Mouse (Mus musculus) mouse embryonic stem cell (cell line): ENCODE results near the gene Mxd3.

ENCODE experiments used
- in situ Hi-C, 2 experiments: fragments of 300-500 bp; cut with MboI; formaldehyde crosslinking; loops; 1 replicate in 1 of 2; 3 replicates in 1 of 2; pipeline ENCODE4 v1.14.3; 2019 to 2020; ENCODE audit warnings: low sequenced_read_pairs in 2 of 2, low pct_unique_long_range_greater_than_20kb in 1 of 2, mixed read lengths in 1 of 2; ENCODE audit not compliant: unreplicated experiment in 1 of 2

The Mxd3 gene

DNA sequence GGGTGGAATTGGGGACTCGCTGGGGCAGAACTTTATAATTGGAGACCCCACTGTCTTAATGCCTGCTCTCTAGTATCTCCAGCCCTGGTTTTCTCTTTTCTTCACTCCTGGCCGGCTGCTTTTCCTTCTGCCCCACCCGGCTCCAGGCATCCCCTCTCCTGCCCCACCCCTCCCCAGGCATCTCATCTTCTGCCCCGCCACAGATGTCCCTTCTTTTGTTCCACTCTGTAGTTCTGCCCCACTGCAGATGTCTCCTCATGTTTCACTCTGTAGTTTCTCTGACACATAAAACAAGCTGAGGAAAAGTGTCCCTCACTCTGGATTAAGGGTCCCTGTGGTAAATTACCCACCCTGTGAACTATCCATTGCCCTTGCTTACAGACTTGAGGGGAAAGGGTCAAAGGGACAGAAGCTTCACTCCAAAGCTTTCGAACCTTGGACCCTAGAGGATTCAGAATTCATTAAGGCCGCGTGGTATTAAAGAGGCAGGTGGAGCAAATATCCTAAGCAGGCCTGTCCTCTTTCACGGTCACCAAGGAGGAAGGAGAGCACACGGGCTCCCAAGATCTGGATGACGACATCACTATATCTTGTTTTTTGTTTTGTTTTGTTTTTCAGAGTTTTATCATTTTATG, 7.8 kb upstream of the Mxd3 start:
- in situ Hi-C loops: no loop called here

DNA sequence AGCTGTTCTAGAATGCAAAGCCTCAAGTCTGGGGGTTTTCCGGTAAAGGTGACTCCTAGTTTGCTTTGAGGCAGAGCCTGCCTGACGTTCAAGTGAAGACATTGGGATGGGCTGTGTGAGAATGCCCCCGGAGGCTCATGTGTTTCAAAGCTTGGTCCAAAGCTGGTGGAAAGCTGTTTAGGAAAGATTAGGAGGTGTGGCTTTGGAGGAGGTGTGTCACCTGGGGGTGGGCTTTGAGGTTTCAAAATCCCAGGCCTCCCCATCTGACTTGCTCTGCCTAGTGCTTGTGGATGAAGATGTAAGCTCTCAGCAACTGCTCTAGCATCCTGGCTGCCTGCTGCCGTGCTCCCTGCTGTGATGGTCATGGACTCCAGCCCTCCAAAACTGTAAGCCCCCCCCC, 6.1 kb upstream of the Mxd3 start:
- in situ Hi-C loops: no loop called here

DNA sequence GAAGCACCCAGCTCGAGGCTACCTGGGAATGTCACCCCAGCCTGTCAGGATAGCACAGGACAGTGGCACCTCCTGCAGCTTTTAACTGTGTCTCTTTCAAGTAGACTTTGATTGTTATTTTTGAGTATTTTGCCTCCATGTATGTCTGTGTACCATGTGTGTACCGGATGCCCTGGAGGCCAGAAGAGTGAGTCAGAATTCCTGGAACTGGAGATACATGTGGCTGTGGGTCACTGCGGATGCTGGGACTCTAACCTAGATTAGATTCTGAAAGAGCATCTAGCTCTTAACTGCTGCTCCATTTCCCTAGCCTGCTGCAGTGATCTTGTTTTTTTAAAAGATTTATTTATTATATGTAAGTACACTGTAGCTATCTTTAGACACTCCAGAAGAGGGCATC, 2.7 kb upstream of the Mxd3 start:
- in situ Hi-C loops: no loop called here

DNA sequence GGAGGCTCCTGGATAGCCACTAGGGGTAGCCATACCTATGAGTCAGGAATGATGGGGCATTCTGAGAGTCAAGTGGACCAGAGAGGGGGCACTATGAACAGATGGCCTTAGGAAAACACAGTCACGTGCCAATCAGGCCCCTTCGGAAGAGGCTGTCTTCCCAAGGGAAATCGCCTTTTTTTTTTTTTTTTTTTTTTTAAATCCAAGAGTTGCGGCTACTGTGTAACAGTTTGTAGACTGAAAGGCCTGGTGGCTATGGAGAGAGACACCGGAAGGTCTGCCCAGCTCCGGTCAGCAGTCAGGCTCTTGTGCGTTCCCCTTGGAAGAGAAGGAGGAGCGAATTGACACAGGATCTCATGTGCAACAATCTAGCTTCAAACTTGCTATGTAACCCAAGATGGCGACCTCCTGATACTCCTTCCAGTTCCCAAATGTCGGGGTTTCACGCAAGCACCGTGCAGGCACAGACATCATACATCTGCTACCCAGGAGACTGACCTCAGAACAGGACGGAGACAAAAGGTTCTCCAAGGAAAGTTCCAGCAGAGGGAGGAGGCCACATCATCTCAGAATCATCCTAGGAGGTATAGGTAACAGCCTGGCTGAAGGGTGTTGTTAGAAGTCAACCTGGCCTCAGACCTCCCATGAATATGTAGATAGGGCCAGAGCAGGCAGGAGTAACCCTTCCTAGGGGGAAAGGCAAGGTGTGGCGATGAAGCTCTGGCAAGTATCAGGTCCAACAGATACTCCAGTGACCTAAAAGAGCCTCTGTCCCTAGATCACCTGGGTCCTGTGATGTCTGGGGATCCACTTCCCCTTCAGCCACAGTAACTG, 1.2 kb upstream of the Mxd3 start:
- in situ Hi-C loops: no loop called here

DNA sequence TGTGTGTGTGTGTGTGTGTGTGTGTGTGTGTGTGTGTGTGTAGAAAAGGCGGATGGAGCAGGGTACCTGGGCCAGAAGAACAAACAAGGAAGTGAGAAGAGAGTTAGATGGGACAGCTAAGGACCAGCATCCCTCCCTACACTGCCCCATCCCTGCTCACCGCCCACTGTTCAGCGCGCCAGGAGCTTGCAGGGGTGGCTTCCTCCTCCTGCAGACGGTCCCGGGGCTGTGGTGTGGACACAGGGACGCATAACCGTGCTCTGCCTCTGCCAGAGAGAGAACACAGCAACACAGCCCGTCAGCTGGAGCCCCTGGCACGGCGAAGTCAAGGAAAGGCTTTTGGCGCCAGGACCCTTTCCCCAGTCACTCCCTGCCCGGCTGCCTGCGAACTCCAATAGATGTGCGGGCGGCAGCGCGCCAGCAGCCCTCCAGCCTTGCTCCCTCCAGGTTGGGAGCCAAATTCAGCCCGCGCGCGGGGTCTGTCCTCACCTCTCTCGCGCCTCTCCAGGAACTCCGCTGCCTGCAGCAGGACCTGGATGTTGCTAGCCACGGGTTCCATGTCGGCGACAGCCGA, 427 bp downstream of the Mxd3 start:
- in situ Hi-C loops: no loop called here

DNA sequence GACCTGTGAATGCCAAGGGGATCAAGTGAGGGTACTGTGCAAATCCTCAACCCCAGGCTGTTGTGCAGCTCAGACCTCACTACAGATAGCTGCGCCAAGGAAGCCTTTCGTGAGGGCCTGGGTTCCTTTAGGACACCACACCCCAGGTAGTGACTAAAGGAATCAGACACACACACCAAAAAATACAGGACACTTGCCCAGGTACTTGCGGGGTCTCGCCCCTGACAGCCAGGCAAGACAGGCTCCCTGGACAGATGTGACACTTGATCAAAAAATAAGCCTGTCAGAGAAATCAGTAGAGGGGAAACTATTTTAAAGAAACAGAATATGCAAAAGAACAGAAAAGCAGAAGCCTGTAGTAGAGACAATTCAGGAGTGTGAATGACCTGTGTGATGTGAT, 982 bp downstream of the Mxd3 start:
- in situ Hi-C loops: no loop called here

DNA sequence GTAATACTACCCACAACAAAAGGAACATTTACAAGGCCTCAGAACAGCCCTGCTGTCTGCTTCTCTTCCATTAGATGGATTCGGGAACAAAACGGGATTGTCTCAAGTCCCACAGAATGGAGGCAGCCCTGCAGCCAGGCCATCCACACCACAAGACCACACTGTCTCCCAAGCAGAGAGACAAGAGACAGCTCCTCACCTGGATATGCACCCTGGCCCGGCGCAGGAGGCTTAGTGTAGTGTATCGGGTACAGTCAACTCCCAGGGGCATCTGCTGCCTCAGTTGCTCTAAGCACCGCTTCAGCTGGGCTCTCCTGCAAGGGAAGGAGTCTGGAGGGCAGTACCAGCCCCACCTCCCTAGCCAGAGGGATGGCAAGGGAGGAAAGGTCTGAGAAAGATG, 1.5 kb downstream of the Mxd3 start:
- in situ Hi-C loops: no loop called here

DNA sequence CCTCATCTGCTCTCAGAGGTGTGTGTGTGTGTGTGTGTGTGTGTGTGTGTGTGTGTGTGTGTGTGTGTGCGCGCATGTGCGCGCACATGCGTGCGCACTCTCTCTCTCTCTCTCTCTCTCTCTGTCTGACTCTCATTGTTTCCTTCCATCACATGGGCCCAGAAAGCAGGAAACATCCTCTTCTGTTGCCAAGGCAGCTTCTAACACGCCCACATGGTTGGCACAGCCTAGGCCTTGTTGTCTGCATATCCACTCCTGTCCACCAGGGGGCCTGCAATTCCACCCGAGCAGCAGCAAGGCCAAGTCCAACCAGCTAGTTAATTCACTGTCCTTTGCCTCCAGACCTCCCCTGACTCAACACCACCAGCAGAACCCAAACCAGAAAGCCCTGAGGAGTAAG, 2.0 kb downstream of the Mxd3 start:
- in situ Hi-C loops: no loop called here

DNA sequence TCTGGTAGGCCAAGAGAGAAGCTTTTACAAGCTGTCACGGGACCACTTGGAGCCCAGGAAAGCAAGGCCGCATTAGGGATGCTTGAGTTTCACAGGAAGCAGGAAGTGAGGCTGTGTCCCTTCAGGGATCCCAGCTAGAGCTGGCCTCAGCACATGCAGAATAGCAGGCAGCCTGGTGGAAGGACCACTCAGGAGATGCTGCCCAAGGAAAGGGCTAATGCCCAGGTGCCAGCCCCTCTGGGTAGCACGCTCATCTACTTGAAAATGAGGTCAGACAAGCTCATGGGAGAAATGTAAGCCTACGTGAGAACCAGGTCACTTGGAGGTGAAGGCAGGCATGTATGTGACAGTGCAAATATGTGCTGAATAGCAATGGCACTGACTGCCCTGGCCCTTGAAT, 2.5 kb downstream of the Mxd3 start:
- in situ Hi-C loops: no loop called here

DNA sequence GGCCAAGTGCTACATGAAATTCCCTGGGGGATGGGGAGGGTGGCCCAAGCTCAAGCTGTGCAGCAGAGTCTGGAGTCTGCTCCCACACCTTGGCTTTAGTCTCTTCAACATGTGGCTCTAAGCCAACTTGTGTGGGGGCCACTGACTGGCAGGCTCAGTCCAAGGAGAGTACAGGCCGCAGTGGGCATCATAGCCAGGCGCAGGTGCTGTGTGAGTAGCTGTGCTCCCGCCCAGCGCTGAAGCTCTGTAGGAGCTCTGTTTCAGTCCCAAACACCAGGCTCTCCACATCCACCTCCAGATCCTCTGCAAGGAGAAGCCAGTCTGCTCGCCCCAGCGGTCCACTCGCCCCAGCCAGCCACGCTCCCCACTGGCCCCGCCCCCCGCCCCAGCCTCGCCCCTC, 4.0 kb downstream of the Mxd3 start:
- in situ Hi-C loops: no loop called here

DNA sequence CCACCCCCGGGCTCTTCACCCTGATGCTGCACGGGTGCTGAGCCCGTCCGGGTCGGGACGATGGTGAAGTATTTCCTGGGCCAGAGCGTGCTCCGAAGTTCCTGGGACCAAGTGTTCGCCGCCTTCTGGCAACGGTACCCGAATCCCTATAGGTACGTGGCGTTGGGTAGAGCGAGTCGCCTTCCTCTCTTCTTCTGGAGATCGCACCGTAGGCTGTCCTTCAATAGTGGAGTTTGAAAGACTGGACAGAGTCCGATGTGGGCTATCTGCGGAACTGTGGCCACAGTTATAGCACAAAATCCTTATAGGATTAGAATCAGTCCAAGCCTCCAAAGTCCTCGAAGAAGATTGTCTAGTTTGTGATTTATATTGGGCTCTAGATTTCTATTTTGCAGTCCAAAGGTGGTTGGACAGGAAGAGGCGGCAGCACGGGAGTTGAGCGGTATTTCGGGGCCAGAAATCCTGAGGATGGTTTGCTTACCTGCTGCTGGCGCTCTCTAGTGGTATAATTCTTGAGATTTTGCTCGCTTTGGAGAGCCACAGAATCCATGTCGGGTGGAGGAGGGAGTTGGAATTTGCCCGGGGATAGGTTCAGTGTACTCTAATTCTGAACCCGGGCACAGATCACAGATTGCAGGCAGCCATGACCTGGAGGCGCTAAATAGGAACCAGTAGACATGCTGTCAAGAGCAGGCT, 7.3 kb downstream of the Mxd3 start:
- in situ Hi-C loops: no loop called here

DNA sequence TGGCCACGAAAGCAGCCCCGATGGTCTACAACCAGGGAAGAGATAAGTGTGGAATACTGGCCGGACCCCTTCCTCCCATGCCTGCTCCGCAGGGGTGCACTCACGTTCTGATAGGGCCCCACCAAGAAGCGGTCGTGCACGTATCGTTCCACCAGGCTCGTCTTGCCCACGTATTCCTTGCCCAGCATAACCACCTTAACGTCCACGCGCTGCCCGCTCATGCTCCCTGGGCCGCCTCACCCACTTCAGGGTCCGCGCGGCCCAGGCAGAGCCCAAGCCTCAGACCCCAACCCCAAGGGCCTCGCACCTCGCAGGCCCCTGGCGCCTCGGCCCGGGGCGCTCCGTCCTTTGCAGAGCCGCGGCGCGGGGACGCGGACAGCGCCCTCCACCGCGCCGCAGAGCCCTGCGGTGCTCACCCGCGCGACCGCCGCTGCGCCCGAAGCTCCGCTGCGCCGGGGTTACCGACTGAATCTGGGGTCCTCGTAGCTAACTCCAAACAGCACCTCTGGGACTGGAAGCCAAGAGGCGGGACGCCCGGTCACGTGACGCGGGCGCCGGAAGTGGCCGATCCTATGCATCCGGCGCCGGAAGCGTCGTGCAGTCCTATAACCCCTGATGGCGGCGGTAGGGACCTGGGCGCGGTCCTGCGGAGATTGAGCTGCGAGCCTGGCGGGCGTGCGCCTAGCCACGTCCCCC, 8.0 kb downstream of the Mxd3 start, which contains the start of gene Rab24:
Rab24 (minus strand) TSS at position 513 of the 696 bp plus-strand sequence.
- in situ Hi-C loops: no loop called here

DNA sequence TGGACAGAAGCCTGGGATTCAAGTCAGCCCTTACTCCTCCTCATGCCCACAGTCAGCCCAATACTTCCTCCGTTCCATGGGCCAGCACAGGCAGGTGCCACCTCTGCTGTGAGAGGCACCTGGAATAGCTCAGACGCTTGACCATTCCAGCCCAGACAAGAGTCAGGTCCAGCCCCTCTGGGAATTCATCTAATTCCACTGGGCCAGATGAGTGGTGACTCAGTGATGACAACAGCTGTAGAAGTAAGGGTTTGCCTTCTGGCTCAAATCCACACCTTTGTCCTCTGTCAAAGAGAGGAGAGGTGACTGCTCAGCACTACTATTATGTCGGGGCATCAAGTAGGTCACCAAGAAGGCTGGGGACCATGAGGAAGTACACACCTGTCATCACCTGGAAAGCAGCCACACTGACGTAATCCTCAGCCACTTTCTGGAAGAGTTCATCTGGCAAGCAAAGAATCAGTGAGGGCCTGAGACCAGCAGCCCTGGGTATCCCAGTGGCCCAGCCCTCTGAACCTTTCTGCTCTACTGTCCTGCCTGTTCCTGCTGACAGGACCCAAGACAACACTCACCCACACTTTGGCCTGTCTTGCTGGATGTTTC, 9.6 kb downstream of the Mxd3 start, which contains the start of gene Prelid1:
Prelid1 (plus strand) TSS at position 570 of the 603 bp plus-strand sequence.
- in situ Hi-C loops: no loop called here

DNA sequence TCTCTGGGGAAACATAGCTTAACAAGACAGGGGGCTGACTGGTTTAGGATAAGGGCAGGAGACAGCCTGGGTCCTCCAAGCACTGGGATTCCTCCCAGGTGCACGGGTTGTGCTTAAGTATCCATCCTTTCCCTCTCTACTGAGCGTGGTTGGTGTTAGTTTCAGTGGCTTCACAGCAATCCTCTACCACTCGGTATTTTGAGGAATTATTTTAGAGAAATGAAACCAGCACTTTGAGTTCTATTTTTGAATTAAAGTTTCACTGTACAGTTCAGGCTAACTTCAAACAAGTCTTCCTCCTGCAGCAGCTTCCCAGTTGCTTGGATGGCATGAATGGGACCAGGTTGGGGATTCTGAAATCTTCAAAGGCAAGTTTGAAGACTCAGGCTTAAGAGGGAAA, 11.3 kb downstream of the Mxd3 start:
- in situ Hi-C loops: no loop called here

DNA sequence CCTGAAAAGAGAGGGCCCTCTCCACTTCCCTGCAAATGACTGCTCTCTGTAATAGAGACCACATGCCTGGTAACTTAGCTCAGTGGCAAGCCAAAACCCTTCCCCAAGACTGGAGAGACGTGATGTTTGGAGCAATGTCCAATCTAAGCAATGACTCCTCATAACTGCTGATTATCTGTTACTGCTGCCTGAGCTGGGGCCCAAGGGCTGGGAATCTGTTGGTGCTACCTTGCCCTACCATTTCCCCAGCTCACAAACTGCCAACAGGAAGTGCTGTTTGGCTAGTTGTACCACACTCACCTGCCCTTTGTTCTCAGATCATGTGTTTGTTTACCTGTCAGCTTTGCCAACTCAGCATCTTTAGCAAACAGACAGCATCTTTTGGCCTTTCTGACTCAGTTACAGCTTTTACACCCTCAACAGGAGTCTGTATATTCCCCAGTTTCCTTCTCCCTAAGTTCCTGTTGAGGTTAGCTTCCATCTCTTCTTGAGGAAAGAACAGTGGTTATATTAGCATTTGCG, 14.7 kb downstream of the Mxd3 start:
- in situ Hi-C loops: no loop called here

DNA sequence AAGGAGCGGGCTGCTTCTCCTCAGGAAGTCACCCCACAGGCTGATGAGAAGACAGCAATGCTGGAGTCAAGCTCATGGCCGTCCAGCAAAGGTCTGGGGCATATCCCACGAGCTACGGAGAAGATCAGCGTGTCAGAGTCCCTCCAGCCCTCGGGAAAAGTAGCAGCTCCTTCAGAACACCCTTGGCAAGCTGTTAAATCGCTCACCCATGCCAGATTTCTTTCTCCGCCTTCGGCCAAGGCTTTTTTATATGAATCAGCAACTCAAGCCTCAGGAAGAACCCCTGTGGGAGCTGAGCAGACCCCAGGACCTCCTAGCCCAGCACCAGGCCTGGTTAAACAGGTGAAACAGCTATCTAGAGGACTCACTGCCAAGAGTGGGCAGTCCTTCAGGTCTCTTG, 16.6 kb downstream of the Mxd3 start:
- in situ Hi-C loops: no loop called here

DNA sequence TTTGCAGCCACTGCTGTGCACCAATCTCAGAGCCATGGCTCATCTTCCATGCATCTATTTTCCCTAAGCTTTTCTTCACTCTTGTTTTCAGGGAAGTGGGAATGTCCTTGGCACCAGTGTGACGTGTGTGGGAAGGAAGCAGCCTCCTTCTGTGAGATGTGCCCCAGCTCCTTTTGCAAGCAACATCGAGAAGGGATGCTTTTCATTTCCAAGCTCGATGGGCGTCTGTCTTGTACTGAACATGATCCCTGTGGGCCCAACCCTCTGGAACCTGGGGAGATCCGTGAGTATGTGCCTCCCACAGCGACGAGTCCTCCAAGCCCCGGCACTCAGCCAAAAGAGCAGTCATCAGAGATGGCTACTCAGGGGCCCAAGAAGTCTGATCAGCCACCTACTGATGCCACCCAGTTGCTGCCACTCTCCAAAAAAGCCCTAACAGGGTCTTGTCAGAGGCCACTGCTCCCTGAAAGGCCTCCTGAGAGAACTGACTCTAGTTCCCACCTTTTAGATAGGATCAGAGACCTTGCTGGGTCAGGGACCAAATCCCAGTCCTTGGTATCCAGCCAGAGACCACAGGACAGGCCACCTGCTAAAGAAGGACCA, 17.5 kb downstream of the Mxd3 start:
- in situ Hi-C loops: no loop called here

DNA sequence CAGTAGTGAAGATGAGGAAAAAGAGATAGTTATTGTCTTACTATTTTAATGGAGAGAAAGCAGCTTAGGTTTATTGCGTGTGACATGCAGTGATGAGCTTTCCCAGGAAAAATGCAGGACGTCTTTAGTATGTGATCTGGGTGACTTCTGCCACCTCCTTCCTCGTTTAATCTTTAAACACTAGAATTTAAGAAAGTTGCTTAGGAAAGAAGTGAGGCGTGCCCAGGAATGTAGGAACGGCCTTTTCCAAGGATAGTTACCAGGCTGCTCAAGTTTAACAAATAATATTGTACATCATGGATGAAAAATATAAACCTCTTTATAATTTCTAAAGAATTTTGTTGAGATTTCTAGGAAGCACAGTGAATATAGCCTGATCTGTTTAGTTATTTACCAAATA, 28.7 kb downstream of the Mxd3 start:
- in situ Hi-C loops: no loop called here
